Mouse (Mus musculus): ENCODE measurements around the gene Odf3l2.

GRCm38 (mm10) chr10:79636287-79636686 lies 9.3 kb downstream of the Odf3l2 start:
- no peak for TF ChIP-seq GATA1 (IDR thresholded peaks at IDR 0.05; ENCODE audit: borderline replicate concordance, low read length)
- TF ChIP-seq FLI1 (IDR thresholded peaks at IDR 0.05; ENCODE audit: low read length) = no peak

Measured in megakaryocyte, embryonic 14.5 days (primary cell).